Mouse (Mus musculus) thymus, postnatal 0 days (tissue): ENCODE data around the gene Slc25a3. TPM values are rescaled to one million over a fixed set of nuclear protein-coding genes. Genes with fewer than 3 reads are reported as not detected.

ENCODE experiments used
- DNase-seq: peaks from one replicate; pipeline ENCODE4 v3.0.0-alpha.2; 2015; ENCODE audit warnings: low spot score
- polyA plus RNA-seq: library from polyadenylated mRNA; unstranded; fragments of >200 nt; fragmentation: Nextera tagmentation; extraction: Ambion mirVana; gene quantifications from 2 replicates; pipeline ENCODE4 v1.2.1, GENCODE M21; 2015

Slc25a3 gene
- polyA plus RNA-seq, 1 experiment from 2014 or later = 468 TPM

DNA sequence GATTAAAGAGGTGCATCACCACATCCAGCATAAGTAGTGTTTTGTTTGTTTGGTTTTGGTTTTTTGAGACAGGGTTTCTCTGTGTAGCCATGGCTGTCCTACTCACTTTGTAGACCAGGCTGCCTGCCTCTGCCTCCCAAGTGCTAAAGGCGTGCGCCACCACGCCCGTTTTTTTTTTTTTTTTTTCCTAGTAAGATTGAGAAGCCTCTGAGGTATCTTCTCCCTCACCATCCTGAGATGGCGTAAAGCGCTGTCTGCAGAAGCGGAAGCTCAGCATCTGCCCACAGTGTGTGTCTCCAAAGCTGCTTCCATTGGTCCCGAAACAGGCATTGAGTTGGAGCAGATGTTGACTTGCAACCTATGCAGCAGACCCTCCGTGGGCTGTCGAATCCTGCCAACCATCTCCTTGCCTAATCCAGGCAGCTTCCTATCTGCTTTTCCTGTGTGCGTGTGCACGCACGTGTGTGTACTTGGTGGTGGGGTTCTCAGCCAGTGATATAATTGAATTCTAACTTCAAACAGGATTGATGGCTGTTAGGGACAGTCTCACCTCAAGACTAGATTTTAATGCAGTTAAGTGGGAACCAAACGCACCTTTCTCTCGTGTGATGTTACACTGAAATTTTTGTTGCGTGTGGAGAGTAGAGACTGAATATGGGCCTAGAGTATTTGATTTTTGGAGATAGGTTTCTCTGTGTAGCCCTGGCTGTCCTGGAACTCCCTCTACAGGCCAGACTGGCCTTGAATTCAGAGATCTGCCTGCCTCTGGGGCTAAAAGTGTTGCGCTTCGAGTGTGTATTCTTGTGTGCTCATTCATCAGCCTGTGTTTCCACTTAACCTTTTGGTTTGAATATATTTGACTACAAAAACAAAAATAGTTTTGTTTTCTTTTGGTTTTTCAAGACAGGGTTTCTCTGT is 19.7 kb upstream of the Slc25a3 start:
- no peak for DNase-seq

DNA sequence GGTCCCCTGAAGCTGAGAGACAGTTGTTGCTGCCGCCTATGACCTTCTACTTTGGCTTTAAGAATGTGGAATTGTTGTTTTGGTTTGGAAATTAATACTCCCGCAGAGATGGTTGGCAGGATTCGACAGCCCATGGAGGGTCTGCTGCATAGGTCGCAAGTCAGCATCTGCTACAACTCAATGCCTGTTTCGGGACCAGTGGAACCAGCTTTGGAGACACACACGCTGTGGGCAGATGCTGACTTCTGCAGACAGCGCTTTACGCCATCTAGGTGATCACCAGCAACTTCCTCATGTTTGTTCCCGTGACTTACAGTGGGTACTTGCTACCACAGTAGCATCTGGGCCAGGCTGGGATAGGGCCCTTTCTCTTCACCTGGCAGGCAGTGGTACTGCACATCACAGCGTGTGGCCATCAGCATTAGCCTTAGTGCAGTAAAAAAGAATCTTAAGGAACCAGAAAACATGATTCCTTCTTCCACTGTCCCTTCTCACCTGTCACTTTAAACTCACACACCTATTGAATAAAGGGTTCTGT is 18.9 kb upstream of the Slc25a3 start:
- no peak for DNase-seq

DNA sequence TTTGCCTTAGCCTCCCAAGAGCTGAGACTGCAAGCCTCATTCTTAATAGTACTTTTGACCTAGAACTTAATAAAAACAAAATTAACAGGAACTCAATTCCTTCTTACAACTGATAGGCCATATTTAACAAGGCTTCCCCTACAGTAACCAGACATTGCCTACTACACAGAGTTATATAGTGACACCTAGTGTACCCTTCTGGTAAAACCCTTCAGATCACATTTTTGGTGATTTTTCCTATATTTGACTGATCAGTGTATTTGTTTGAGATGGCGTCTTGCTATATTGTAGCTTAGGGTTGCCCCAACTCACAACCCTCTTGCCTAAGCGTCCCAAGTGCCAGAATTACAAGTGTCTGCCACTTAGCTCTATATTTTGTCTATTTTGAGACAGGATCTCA is 17.7 kb upstream of the Slc25a3 start:
- DNase-seq = peak; percentile 69

DNA sequence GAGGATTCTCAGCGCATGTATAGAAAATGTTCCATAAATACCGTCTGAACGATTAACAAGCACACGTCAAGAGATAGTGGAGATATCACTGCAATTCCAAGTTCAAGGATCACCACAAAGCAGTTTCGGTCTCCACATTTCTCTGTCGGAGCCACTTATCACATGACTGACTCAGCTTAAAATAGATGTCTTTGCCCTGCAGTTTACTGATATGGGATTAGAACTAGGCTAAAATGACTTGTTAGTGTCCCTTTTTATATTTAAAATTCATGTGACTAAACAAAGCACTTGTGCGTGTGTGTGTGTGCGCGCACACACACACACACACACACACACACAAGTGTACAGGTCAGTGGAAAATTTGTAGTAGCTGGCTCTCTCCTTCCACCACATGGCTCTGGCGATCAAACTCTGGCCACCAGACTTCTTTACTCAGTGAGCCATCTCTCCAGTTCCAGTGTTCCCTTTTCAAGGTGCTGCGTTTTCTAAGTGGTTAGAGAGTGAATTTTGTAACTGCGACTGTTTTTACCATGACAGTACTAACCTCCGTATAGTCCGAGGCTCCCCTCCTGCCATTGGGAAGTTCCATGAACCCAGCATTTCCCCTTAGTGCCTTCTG is 15.4 kb upstream of the Slc25a3 start:
- no peak for DNase-seq

DNA sequence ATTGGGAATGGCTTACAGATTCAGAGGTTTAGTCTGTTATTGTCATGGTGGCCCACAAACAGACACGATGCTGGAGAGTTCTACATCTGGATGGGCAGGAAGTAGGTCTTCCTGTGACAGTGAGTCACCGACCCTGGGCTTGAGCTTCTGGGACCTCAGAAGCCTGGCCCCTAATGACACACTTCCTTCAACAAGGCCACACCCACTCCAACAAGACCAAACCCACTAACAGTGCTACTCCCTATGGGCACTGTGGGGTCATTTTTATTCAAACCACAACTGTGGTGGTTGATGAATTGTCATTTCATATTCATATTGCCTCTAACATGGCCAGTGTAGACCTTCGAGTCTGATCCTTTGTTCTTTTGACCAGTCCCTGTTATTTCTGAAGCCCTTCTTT is 14.5 kb upstream of the Slc25a3 start:
- DNase-seq = no peak

DNA sequence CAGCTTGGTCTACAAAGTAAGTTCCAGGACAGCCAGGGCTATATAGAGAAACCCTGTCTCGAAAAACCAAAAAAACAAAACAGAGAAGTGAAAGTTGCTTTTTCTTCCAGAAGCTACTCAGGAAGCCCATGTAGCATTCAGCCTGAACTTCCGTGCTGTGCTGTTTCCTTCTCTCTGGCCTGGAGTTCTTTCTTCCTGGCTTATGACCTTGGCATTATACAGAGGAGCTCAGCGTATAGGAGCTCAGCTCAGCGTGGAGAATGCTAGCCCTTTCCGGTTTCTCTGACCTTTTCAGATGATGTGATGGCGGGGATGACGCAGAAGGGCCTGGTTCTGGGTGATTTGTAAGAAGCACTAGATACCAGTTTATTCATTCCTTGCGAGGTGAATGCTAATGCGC is 13.5 kb upstream of the Slc25a3 start:
- no peak for DNase-seq

DNA sequence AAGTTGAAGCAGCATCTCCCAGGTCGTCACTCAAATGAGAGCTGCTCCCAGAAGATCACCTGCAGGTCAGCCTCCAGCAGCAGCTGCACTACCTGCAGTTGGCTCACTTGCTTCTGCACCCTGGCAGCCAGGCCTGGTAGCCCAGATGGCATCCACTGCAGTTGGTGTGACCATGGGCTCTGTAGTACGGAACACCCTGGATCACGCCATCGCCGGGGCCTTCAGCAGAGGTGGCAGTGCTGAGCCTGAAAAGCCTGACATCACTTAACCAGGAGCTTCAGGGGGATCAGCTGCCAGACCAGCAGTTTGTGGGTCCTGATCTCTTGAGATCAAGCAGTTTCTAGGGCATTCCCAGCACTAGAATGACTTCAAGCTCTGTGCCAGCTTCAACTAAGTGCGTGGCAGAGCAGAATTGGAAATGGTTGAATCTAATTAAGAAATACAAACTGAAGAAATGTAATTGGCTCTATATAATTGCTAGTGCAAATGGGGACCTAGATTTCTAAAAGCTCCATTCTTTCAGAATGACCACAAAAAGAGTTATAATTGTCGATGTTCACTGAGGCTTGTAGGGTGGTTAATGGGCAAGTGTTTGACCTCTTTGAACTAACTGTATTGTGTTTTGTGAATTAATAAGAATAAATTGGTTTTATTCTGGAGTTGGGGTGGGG is 11.6 kb upstream of the Slc25a3 start:
- no peak for DNase-seq

DNA sequence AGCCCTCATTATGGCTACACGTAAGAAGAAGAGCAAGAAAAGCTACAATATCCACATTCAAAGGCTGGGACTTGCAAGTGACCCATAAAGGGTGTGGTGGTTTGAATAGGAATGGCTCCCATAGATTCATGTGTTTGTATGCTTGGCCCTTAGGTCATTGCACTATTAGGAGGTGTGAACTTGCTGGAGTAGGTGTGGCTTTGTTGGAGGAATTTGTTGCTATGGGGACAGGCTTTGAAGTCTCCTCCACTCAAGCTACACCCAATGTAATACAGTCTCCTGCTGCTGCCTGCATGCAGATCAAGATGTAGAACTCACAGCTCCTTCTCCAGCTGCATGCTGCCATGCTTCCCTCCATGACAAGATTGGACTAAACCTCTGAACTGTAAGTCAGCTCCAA is 7.7 kb upstream of the Slc25a3 start:
- DNase-seq = no peak

DNA sequence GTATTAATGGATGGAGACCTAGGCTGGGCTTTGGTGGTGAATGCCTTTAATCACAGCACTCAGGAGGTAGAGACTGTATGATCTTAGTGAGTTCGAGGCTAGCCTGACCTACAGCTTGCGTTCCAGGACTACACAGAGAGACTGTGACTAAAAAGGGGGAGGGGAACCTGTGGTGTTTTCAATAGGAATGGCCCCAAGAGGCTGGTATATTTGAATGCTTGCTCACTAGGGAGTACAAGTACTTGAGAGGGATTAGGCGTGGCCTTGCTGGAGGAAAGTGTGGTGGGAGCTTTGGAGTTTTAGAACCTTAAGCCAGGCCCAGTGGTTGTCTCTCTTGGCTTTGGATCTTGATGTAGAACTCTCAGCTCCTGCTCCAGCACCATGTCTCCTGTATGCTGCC is 6.9 kb upstream of the Slc25a3 start:
- no peak for DNase-seq

DNA sequence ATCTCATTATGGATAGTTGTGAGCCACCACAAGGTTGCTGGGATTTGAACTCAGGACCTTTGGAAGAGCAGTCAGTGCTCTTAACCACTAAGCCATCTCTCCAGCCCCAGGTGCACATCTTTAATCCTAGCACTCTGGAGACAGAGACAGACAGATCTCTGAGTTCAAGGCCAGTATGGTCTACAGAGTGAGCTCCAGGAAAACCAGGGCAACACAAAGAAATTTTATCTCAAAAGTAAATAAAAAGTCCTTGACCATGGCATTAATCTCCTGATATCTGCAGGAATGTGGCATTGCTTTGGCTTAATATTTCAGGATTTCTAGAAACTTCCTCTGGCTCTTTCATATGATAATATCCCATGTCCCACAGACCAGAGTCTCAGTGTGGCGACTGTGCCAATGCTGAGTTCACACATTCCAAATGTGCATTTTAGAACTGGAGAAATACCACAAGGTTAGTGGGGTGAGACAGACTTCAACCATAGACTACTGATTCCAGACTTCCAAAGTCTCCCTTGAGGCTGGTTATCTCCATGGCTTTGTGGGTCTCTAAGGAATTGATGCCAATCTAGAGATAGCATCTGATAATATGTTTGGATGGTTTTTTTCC is 4.8 kb upstream of the Slc25a3 start:
- no peak for DNase-seq

DNA sequence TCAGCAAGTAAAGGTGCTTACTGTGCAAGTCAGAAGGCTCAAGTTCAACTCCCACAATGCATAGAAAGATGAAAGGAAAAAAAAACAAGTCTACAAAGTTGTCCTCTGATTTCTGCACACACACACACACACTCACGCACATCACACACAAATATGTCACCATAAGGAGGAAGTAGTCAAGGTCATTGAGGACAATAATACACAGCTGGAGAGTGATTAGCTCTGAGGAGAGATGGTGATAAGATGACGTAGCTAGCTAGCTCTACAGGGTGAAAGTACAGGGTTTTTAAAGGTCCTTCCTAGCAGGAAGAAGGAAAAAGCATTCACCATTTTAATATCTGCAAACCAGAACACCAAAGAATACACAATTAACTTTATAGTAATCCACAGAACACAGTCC is 3.5 kb upstream of the Slc25a3 start:
- DNase-seq = no peak

DNA sequence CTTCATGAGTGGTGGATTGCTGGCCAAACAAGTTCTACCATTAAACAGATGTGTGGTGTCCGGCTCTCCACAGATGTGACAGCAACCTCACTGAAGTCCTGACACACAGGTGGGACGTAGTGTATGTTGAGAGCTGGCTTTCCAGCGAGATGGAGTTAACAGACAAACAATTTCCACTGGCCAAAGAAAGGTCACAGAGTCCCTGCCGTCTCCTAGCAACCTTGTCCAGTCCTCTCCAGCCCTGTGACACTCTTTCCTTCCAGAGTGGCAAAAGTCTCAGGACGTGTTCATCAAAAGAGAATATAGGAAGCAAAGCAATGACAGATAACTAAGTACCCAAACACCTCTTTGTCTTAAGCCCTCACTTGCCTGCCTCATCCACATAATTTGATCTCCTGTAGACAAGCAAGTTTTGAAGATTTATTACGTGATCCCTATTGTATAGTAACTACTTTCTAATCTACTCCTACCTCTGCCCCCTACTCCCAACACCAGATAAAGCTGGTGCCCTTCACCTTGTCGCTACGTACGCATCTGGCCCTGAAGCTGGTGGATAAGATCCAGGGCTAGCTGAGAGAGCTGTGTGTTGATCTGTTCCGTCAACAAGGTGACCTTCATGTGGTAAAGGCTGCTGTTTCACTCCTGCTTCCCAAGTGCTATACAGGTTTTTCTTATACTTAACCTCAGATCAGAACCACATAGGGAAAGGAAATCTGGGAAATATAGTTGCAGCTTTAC is 2.9 kb upstream of the Slc25a3 start:
- no peak for DNase-seq

DNA sequence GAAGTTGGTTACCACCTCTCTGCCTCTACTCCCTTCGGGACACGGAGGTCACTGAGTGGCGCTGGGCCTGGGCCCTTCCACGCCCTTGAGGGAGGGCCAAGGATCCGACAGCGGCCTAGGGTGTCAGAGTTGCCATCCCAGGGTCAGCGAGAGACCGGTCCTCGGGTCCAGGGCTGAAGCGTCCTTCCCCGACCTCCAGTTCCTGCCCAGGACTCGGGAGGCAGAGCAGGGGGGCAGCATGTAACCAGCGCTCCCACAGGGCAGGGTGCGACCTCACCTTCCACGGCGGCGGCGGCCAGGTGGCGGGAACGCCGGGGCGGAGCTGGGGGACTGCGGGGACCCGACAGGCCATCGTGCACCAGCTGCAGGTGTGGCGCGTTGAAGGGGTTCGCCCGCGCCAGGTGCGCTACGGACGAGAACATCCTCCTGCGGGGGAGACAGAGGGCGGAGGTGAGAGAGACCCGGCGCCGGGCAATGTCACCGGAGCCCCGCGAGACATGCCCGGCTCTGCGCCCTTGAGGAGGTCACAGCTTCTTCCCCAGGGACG is 505 bp downstream of the Slc25a3 start:
- no peak for DNase-seq

DNA sequence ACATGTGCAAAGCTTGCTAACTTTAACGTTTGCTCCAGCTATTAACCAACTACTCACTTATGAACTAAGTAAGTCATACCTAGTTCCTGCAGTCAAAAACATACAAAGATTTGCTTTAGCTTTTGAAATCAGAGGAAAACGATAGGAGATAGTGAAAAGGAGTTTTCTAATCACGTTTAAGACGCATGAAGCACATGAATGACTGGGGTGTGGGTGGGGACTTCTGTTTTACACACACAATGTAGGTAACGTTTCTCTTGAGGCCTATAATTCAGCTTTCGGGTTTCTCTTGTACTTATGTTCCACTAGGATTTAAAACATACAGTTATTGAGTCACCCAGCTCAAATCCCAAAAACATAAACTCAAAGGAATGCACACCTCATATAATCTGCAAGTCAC is 1.2 kb downstream of the Slc25a3 start:
- DNase-seq = no peak

DNA sequence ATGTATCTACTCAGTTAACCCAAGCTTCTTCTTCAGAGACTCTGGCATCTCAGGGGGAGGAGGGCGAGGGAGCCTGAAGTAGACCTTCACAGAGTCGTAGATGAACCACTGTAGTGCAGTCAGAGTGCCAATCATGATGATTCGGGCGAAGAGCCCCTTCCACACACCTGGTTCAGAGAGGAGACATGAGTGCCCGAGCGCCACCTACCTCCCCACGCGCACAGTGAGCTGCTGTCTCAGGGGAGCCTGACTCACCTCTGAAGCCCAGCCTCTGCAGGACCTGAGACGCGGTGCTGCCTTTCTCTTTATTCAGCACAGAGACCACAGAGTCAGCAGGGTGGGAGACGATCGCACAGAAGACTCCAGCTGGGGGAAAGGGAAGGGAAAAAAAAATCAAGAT is 6.9 kb downstream of the Slc25a3 start:
- DNase-seq = no peak

DNA sequence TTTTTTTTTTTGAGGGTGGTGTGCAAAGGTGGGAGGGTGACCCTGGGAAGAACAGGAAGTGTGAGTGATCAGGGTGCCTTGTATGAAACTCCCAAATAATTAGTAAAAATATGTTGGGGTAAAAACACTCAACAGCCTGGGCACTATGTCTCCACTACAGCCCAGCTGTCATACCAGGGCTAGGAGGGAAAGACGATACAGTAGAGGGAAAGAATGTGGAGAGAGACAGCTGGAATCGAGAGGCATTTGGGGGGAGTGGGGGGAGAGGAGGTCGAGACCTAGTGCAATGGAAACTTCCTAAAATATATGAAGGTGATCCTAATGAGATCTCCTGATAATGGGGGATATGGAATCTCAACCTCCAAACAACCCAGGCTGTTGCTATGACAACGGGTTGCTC is 14.0 kb downstream of the Slc25a3 start:
- DNase-seq = no peak

DNA sequence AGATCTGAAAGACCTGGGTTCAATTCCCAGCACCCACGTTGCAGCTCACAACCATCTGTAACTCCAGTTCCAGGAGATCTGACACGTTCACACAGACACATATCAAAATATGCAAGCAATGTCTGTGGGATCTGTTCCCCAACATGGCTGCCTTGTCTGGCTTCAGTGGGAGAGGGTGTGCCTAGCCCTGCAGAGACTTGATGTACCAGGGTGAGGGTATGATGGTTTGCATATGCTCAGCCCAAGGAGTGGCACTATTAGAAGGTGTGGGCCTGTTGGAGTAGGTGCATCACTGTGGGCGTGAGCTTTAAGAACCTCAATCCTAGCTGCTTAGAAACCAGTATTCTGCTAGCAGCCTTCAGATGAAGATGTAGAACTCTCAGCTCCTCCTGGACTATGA is 17.9 kb downstream of the Slc25a3 start:
- no peak for DNase-seq

DNA sequence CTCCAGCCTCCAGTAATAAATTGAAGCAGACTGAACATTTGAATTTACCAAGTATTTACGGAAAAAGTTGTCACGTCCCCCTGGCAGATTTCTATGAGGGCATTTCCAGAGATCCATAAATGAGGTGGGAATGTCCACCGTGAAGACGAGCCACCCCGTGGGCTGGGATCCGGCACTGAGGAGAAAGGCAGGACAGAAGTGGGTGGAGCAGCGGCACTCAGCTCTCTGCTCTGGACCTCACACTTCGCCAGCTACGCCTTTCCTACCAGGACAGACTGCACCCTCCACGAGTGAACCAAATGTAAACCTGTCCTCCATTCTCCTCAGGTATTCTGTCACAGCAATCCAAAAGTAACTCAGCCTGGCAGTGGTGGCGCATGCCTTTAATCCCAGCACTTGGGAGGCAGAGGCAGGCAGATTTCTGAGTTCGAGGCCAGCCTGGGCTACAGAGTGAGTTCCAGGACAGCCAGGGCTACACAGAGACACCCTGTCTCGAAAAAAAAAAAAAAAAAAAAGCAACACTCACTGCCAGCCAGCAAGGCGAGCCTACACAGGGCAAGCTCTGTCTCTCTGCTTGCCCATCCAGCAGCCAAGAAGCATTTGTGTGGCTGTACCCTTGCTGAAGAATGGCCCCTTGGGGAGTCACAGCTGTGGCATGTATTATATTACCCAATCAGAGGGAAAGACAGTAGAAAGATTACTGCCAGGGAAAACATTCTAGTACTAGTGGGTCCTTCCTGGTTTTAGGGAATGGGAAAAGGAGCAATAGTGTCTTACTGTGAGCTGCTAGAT is 20.9 kb downstream of the Slc25a3 start:
- DNase-seq = no peak

DNA sequence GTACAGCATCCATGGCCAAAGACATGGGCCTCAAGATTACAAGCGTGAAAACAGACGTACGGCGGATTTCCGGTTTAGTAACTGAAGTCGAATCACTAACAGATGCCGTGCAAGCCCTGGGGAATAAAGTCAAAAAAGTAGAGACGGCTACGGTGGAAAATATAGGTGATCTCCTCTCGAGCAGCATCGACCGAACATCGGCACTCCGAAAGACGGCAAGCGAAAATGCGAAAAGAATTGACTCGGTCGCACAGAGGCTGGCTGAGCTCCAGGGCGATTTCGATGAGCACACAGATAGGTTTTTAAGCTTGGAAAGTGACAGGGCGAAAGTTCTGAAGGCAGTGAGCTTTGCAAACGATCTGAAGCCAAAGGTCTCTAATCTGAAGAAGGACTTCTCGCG is 21.9 kb downstream of the Slc25a3 start:
- no peak for DNase-seq

DNA sequence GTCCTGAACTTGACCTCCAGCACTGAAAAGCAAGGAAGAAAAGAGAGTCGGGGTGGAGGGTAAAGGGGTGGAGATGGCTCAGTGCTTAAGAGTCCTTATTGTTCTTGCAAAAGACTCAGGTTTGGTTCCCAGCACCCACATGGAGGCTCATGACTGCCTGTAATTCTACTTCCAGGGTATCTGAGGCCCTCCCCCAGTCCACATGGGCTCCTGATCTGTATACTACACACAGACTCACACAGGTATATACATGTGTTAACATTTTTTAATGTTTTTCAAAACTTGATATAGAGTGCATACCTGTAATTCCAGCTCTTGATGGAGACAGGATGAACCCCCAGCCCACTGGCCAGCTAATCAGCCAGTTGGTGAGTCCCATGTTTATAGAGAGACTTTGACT is 23.8 kb downstream of the Slc25a3 start:
- DNase-seq = no peak
